Mouse (Mus musculus) R1 (cell line): Measurements from ENCODE around the gene Gm4559.
A peak's percentile ranks its signal among the peaks of the same experiment; 100 is the strongest.
"Not testable (repeated sequence)": the region's sequence is repeated elsewhere in the genome, so short reads cannot be mapped to it uniquely, and the experiment has no call there.

Experiments used
- DNase-seq: peaks from one replicate; pipeline ENCODE4 v3.0.0-alpha.2; 2018; ENCODE audit warnings: low read depth, low spot score

Gene Gm4559

GRCm38 (mm10) chr7:142278183-142278582 lies 4.0 kb upstream of the Gm4559 start:
- peak; percentile 30 for DNase-seq

GRCm38 (mm10) chr7:142258254-142258653 lies 15.9 kb downstream of the Gm4559 start, which contains the start of gene Gm2431:
TSS of gene Gm2431 (minus strand) at chr7:142258354.
- not testable (repeated sequence) for DNase-seq

GRCm38 (mm10) chr7:142255517-142255916 lies 18.6 kb downstream of the Gm4559 start:
- DNase-seq = peak; percentile 34

- peak; percentile 61 for DNase-seq
Measured at GRCm38 (mm10) chr7:142249824-142250223, 24.3 kb downstream of the Gm4559 start.

- no peak for DNase-seq
Measured at GRCm38 (mm10) chr7:142240978-142241377, 33.2 kb downstream of the Gm4559 start, which contains the start of gene Gm40460. TSS of gene Gm40460 (minus strand) at chr7:142241078.

GRCm38 (mm10) chr7:142231540-142231939 lies 42.6 kb downstream of the Gm4559 start:
- peak; percentile 97 for DNase-seq

- peak; percentile 46 for DNase-seq
Measured at GRCm38 (mm10) chr7:142229871-142230270, 44.3 kb downstream of the Gm4559 start, which contains the start of gene Krtap5-5. TSS of gene Krtap5-5 (minus strand) at chr7:142229971.

GRCm38 (mm10) chr7:142224518-142224917 lies 49.6 kb downstream of the Gm4559 start:
- no peak for DNase-seq
